ENCODE assay signal across 23 mouse cellular contexts in genomic region chr11:121738616-121739015, GRCm38 (mm10). TPM values are rescaled to one million over a fixed set of nuclear protein-coding genes. Genes with fewer than 3 reads are reported as not detected.
A peak's percentile ranks its signal among the peaks of the same experiment; 100 is the strongest.
DNase-seq lines count a peak whose midpoint lies in the region; ATAC-seq and TF ChIP-seq lines count a peak whose summit lies in the region.
"Had no signal": no experiment of that assay in that cellular context is flagged by ENCODE, and none has a peak within 500 bp of the region (broad histone marks: within the 10 kb centered on the region; RNA-seq: fewer than 3 reads in every experiment).

No protein-coding gene starts in this region.

- no peaks in the 10 kb centered on the region for H3K9me3 ChIP-seq in hindbrain, embryonic 10.5 days
- no peaks in the 10 kb centered on the region for H3K9me3 ChIP-seq in hindbrain, embryonic 13.5 days
- no peaks in the 10 kb centered on the region for H3K9me3 ChIP-seq in embryonic facial prominence, embryonic 11.5 days (replicated peaks; ENCODE audit: control insufficient read depth, low read length)
- H3K9me3 ChIP-seq: forebrain, embryonic 15.5 days; heart, embryonic 15.5 days; neural tube, embryonic 12.5 days had no signal

- no peak for TF ChIP-seq CTCF in brain, embryonic 14.5 days (IDR thresholded peaks at IDR 0.05; ENCODE audit: borderline replicate concordance, extremely low read depth, insufficient read depth, insufficient read length)

- H3K4me3 ChIP-seq in hindbrain, embryonic 10.5 days: no peak overlapping the region
- no peak overlapping the region for H3K4me3 ChIP-seq in hindbrain, embryonic 13.5 days
- no peak overlapping the region for H3K4me3 ChIP-seq in embryonic facial prominence, embryonic 11.5 days (ENCODE audit: low read depth, low read length)
- H3K4me3 ChIP-seq: forebrain, embryonic 15.5 days; heart, embryonic 15.5 days; neural tube, embryonic 12.5 days had no signal

- ATAC-seq in hindbrain, embryonic 13.5 days (ENCODE audit: low FRiP score): no peak
- no peak for ATAC-seq in embryonic facial prominence, embryonic 11.5 days (replicated peaks; ENCODE audit: insufficient number of reproducible peaks, low FRiP score, low TSS enrichment, low read depth)
- ATAC-seq: forebrain, embryonic 15.5 days; inflammation-experienced regulatory T-cells, adult 6 months had no signal

- H3K9ac ChIP-seq in hindbrain, embryonic 13.5 days: no peak overlapping the region
- H3K9ac ChIP-seq in embryonic facial prominence, embryonic 11.5 days (replicated peaks; ENCODE audit: low read length): no peak overlapping the region
- H3K9ac ChIP-seq: forebrain, embryonic 15.5 days; heart, embryonic 15.5 days; neural tube, embryonic 12.5 days had no signal

- no peak overlapping the region for H3K4me2 ChIP-seq in hindbrain, embryonic 13.5 days
- no peak overlapping the region for H3K4me2 ChIP-seq in embryonic facial prominence, embryonic 11.5 days (ENCODE audit: low read depth, low read length)
- H3K4me2 ChIP-seq: forebrain, embryonic 15.5 days; heart, embryonic 15.5 days; neural tube, embryonic 12.5 days had no signal

- H3K27ac ChIP-seq in hindbrain, embryonic 10.5 days: peak overlapping the region; percentile 40; the same call in 1 of the 2 replicates
- no peak overlapping the region for H3K27ac ChIP-seq in hindbrain, embryonic 13.5 days
- no peak overlapping the region for H3K27ac ChIP-seq in embryonic facial prominence, embryonic 11.5 days (replicated peaks; ENCODE audit: low read depth, low read length)
- H3K27ac ChIP-seq: forebrain, embryonic 15.5 days; heart, embryonic 15.5 days; neural tube, embryonic 12.5 days had no signal

- peaks cover 40% of the 10 kb centered on the region for H3K4me1 ChIP-seq in hindbrain, embryonic 10.5 days (replicated peaks)
- H3K4me1 ChIP-seq in hindbrain, embryonic 13.5 days (replicated peaks): peaks cover 14% of the 10 kb centered on the region
- no peaks in the 10 kb centered on the region for H3K4me1 ChIP-seq in embryonic facial prominence, embryonic 11.5 days (ENCODE audit: control insufficient read depth, insufficient read depth, low read length)
- H3K4me1 ChIP-seq: forebrain, embryonic 15.5 days; heart, embryonic 15.5 days had no signal

- no peaks in the 10 kb centered on the region for H3K36me3 ChIP-seq in hindbrain, embryonic 10.5 days
- no peaks in the 10 kb centered on the region for H3K36me3 ChIP-seq in hindbrain, embryonic 13.5 days
- H3K36me3 ChIP-seq in embryonic facial prominence, embryonic 11.5 days (replicated peaks; ENCODE audit: control insufficient read depth, insufficient read depth, low read depth, low read length): no peaks in the 10 kb centered on the region
- H3K36me3 ChIP-seq: forebrain, embryonic 15.5 days; heart, embryonic 15.5 days; neural tube, embryonic 12.5 days had no signal

- TF ChIP-seq POLR2A in brain, embryonic 14.5 days (IDR thresholded peaks at IDR 0.05; ENCODE audit: borderline replicate concordance, extremely low read depth, insufficient read depth, insufficient read length, poor library complexity, severe bottlenecking): no peak

- H3K27me3 ChIP-seq in hindbrain, embryonic 10.5 days (ENCODE audit: insufficient read depth, poor library complexity, severe bottlenecking): no peaks in the 10 kb centered on the region
- no peaks in the 10 kb centered on the region for H3K27me3 ChIP-seq in hindbrain, embryonic 13.5 days
- H3K27me3 ChIP-seq in embryonic facial prominence, embryonic 11.5 days (ENCODE audit: control insufficient read depth, insufficient read depth, low read length): no peaks in the 10 kb centered on the region
- H3K27me3 ChIP-seq: forebrain, embryonic 15.5 days; heart, embryonic 15.5 days; neural tube, embryonic 12.5 days had no signal

- peak; percentile 38 for DNase-seq in hindbrain, embryonic 10.5 days (ENCODE audit: low spot score)
- DNase-seq in brain, embryonic 14.5 days (ENCODE audit: low read depth): peak; percentile 9
- DNase-seq in embryonic facial prominence, embryonic 11.5 days (ENCODE audit: low spot score): peak; percentile 2
- DNase-seq in mesoderm, embryonic 11.5 days (ENCODE audit: low read depth, low spot score): peak; percentile 16
- no peak for DNase-seq in kidney, postnatal 4 days
- DNase-seq in left cerebral cortex, adult 11 months (ENCODE audit: low spot score): no peak
- no peak for DNase-seq in urinary bladder, postnatal 25 days (ENCODE audit: low spot score)
- DNase-seq: adrenal gland, postnatal 36 days; cerebellum, adult 11-12 months; cerebellum, postnatal 10 days; gastrocnemius, postnatal 14 days; heart, postnatal 36 days; kidney, adult 18-20 months; layer of hippocampus, adult 9-11 months; left cerebral cortex, postnatal 4 days; retina, postnatal 1 day; right cerebral cortex, postnatal 25 days; spleen, adult 18-20 months had no signal

- 40% methylated on average over 3 of the region's 3 CpGs for WGBS in hindbrain, embryonic 10.5 days
- WGBS in hindbrain, embryonic 13.5 days: 41% methylated on average over 3 of the region's 3 CpGs
- WGBS in embryonic facial prominence, embryonic 11.5 days: 44% methylated on average over 3 of the region's 3 CpGs

RNA-seq across cellular contexts. Expression of gene Metrnl, which starts 37.3 kb away (rescaled TPM):
- 22.1 and 33.2 TPM in 2 replicates for polyA plus RNA-seq in hindbrain, embryonic 10.5 days (2016; fragmentation: Nextera tagmentation; extraction: Ambion mirVana)
- 15.9 and 17.2 TPM in 2 replicates for polyA plus RNA-seq in hindbrain, embryonic 13.5 days (2015; fragmentation: Nextera tagmentation; extraction: Ambion mirVana)
- 7.5 and 11.9 TPM in 2 replicates for polyA plus RNA-seq in brain, embryonic 14.5 days (2012; rRNA removed)
- polyA plus RNA-seq in embryonic facial prominence, embryonic 11.5 days (2014; fragmentation: Nextera tagmentation; extraction: Ambion mirVana): 7.3 and 10.1 TPM in 2 replicates

Comparison
In these comparisons a context has a peak if more than half of its experiments do, and no peak if none do; other contexts are left out.
1. DNase-seq: peak in hindbrain, embryonic 10.5 days (single experiment), brain, embryonic 14.5 days (single experiment), embryonic facial prominence, embryonic 11.5 days (single experiment) and mesoderm, embryonic 11.5 days (single experiment); none in kidney, postnatal 4 days (0 of 2), left cerebral cortex, adult 11 months (single experiment) and urinary bladder, postnatal 25 days (single experiment).